Mouse (Mus musculus): ENCODE results near the gene P2rx7.

- TF ChIP-seq POLR2A (IDR thresholded peaks at IDR 0.05; ENCODE audit: insufficient read length, low read depth): no peak
- no peak for TF ChIP-seq TCF12 (IDR thresholded peaks at IDR 0.05; ENCODE audit: insufficient read depth, poor library complexity, severe bottlenecking)
- TF ChIP-seq USF1 (IDR thresholded peaks at IDR 0.05; ENCODE audit: low read depth): no peak
- no peak for TF ChIP-seq MYOG (IDR thresholded peaks at IDR 0.05; ENCODE audit: control insufficient read depth in 1 of 3, insufficient read depth in 1 of 3, insufficient read length in 2 of 3, low read depth in 2 of 3)
- TF ChIP-seq SRF (IDR thresholded peaks at IDR 0.05; ENCODE audit: control insufficient read depth, insufficient read length, low read depth): no peak
- TF ChIP-seq CEBPB (IDR thresholded peaks at IDR 0.05; ENCODE audit: insufficient read depth, poor library complexity, severe bottlenecking): no peak
- no peak for TF ChIP-seq MAX (IDR thresholded peaks at IDR 0.05; ENCODE audit: low read depth)
- no peak for TF ChIP-seq POLR2AphosphoS2 (IDR thresholded peaks at IDR 0.05; ENCODE audit: insufficient read length, low read depth)
- TF ChIP-seq TCF3 (IDR thresholded peaks at IDR 0.05; ENCODE audit: insufficient read length, low read depth): no peak
Observed at GRCm38 (mm10) chr5:122653112-122653445, 9.4 kb downstream of the P2rx7 start.

Data from myocyte (in vitro differentiated cells).